Mouse (Mus musculus) layer of hippocampus, adult 9-11 months (tissue): Measurements from ENCODE around the gene Tk1.

Source experiments
- DNase-seq: peaks from one replicate; pipeline ENCODE4 v3.0.0; 2022

The Tk1 gene

DNA sequence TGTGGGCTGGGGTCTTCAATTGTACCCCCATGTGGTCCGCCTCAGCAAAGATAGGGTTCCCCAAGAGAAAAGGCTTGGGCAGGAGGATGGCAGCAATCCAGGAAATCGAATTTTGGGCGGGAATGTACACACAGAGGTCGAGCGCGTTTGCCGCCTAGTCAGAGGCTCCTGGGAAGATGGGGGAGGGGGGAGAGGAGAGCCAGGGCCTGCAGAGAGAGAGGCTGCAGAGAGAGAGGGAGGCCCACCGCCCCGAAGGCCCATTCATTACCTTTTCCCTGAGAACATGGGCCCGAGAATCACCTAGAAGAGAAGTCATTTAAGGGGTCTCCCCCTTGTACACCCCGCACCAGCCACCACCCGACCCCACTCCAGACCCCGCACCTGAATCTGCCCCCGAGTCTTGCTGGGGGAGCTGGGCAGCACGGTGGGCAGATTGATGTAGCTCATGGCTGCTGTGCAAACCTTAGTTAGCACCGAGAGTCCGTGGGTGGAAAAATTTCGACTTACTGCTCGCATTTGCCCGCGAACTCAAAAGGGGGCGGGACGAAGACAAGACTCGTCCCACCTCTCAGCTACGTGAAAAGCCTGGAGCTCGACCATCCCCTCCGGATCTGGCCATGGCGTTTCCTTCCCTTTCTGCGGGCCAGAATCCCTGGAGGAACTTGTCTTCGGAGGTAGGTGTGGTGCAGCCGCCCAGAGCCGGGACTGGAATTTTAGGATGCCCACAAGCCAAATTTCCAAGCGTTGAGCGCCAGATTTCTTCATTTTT is at the start of gene Tk1, which contains the start of gene Afmid:
TSS of gene Tk1 (minus strand) at position 760 of the 769 bp plus-strand sequence.
TSS of gene Afmid (plus strand) at position 592 of the 769 bp plus-strand sequence.
- no peak for DNase-seq

- no peak for DNase-seq
Observed at GRCm38 (mm10) chr11:117875681-117876080, 49.8 kb upstream of the Tk1 start.

- no peak for DNase-seq
Observed at GRCm38 (mm10) chr11:117874419-117874818, 48.5 kb upstream of the Tk1 start.

DNA sequence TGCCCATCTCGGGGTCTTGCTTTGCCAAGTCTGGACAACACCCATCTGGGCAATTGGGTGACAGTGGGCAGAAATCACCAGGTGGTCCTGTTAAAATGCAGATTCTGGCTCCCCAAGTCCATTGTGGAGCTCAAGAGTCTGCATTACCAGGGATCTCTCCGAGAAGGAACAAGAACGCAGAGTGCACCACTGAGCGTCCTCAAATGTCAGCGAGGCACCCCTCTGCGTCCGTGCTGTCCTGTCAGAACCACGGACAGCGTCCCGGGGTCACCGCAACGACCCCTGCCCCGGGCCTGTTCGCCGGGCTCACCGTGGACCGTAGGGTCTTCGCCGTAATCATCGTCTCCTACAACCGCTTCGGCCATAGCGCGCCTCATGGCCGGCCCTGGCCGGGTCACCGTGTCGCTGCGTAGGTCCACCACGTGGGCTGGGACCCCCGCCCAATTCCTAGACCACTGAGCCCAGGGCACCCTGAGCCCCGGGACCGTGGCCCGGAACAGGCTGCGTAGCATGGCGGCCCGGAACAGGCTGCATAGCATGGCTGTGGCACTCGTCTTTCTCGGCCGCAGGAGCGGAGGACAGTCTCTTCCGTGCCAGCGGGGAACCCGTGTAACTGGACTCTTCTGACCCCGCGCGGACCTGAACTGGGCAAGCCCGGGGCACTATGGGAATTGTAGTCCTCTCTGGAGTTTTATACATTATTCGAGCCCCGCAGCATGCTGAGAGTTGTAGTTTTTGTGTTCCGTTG is 47.1 kb upstream of the Tk1 start, which contains the start of gene Tha1:
TSS of gene Tha1 (minus strand) at position 621 of the 748 bp plus-strand sequence.
- DNase-seq, result peak; percentile 76

DNA sequence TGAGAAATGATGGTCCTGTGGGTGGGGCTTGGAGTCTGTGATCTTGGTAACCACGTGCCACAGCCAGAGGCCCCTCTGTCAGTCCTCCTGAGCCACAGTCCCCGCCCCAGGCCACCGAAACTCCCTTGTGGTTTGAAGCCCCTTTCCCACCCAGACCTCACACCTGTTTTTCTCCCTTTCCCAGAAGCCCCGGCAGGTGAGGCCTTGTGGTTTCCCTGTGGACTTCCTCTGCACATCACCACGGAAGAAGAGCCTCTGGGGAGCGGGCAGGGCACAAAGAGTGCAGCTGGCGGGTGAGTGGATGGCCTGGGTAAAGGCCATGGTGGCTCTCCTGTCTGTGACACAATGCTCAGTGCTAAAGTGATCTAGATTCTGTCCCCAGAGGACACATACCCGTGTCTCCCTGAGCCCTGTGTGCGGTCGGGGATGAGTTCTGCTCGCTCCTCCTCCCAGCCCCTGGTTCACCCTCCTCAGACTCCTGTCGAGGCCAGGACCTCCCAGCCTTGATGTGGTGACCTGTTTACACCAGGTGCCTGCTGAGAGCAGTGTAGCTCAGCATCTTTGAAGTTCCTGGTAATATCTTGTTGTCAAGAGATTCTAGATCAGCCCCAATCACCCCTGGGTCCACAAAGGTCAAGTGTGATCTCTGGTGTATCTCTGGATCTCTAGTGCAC is 46.2 kb upstream of the Tk1 start:
- no peak for DNase-seq

DNA sequence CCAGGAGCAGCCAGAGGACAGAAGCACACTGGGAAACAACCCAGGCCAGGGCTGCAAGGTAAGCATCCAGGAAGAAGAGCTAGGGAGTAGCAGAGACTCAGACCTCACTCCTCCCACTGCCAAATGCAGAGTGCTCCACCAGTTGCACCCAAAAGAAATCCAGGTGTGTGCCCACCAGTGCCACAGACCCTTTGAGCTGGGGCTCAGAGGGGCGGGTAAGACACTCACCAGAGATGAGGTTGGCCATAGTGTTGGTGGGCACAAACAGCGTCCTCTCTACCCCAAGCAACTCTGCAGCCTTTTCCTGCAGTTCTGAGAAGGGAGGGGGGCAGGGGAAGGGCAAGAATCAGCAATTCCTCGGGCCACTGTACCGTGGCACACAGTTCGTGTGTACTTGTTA is 45.5 kb upstream of the Tk1 start:
- DNase-seq, result no peak

GRCm38 (mm10) chr11:117870688-117871365 is 44.9 kb upstream of the Tk1 start:
- peak; percentile 76 for DNase-seq

- DNase-seq, result no peak
Observed at GRCm38 (mm10) chr11:117865988-117866387, 40.1 kb upstream of the Tk1 start.

GRCm38 (mm10) chr11:117864805-117865204 is 38.9 kb upstream of the Tk1 start:
- DNase-seq, result no peak

- no peak for DNase-seq
Observed at GRCm38 (mm10) chr11:117863174-117863856, 37.4 kb upstream of the Tk1 start.

- DNase-seq, result no peak
Observed at GRCm38 (mm10) chr11:117860601-117861000, 34.7 kb upstream of the Tk1 start, which contains the start of gene Tmem235. Tmem235 (plus strand) TSS chr11:117860752.

GRCm38 (mm10) chr11:117858392-117858791 is 32.5 kb upstream of the Tk1 start:
- DNase-seq, result no peak

- no peak for DNase-seq
Observed at GRCm38 (mm10) chr11:117857462-117857861, 31.6 kb upstream of the Tk1 start.

DNA sequence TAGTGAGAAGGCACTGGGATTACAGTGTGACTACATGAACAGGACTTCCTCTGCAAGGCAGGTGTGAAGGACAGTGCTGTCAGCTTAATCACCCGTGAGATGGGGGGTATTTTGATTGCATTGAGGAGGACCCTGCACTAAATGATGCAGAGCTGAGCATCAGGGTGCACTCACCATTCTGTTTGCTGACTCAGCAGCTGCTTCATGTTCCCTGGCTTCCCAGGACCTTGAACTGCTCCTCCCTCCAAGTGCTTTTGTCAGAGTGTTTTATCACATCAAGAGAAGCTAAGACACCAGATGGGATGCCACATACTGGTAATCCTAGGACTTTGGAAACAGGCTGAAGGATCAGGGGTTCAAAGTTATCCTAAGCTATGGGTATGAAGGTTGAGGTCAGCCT is 30.1 kb upstream of the Tk1 start:
- DNase-seq, result no peak

GRCm38 (mm10) chr11:117855360-117855759 is 29.5 kb upstream of the Tk1 start:
- DNase-seq, result no peak

- DNase-seq, result no peak
Observed at GRCm38 (mm10) chr11:117854241-117854640, 28.3 kb upstream of the Tk1 start.

- DNase-seq, result no peak
Observed at GRCm38 (mm10) chr11:117852875-117853274, 27.0 kb upstream of the Tk1 start.

GRCm38 (mm10) chr11:117848985-117849671 is 23.2 kb upstream of the Tk1 start, which contains the start of gene Birc5:
Birc5 (plus strand) TSS chr11:117849251.
- peak; percentile 96 for DNase-seq

- no peak for DNase-seq
Observed at GRCm38 (mm10) chr11:117848271-117848984, 22.5 kb upstream of the Tk1 start.

GRCm38 (mm10) chr11:117847593-117848215 is 21.8 kb upstream of the Tk1 start:
- DNase-seq, result no peak
